Mouse (Mus musculus): Measurements from ENCODE around the gene Nmnat2. TPM values are rescaled to one million over a fixed set of nuclear protein-coding genes. Genes with fewer than 3 reads are reported as not detected.

Gene Nmnat2
- polyA plus RNA-seq, 1 experiment from 2014 or later, result 2.4 TPM

GRCm38 (mm10) chr1:153048147-153048878, 93.5 kb downstream of the Nmnat2 start:
- 32% methylated on average over 14 of the region's 14 CpGs for WGBS
- no peak overlapping the region for H3K27ac ChIP-seq
- no peak for ATAC-seq (ENCODE audit: insufficient number of reproducible peaks, low FRiP score, low TSS enrichment, low read depth)

GRCm38 (mm10) chr1:153049451-153049850, 94.7 kb downstream of the Nmnat2 start:
- H3K4me3 ChIP-seq, result no peak overlapping the region
- H3K4me2 ChIP-seq, result no peak overlapping the region
- H3K27ac ChIP-seq, result no peak overlapping the region
- H3K27me3 ChIP-seq, result no peaks in the 10 kb centered on the region
- no peaks in the 10 kb centered on the region for H3K9me3 ChIP-seq
- ATAC-seq (ENCODE audit: insufficient number of reproducible peaks, low FRiP score, low TSS enrichment, low read depth), result no peak
- WGBS, result 67% methylated on average over 2 of the region's 2 CpGs
- no peak overlapping the region for H3K9ac ChIP-seq
- H3K36me3 ChIP-seq, result no peaks in the 10 kb centered on the region
- H3K4me1 ChIP-seq, result peaks cover 28% of the 10 kb centered on the region

More at GRCm38 (mm10) chr1:153048147-153048878, 93.5 kb downstream of the Nmnat2 start:
- H3K9me3 ChIP-seq, result no peaks in the 10 kb centered on the region
- H3K4me2 ChIP-seq, result no peak overlapping the region
- no peak overlapping the region for H3K4me3 ChIP-seq
- H3K36me3 ChIP-seq, result no peaks in the 10 kb centered on the region
- no peaks in the 10 kb centered on the region for H3K27me3 ChIP-seq
- H3K9ac ChIP-seq, result no peak overlapping the region
- H3K4me1 ChIP-seq, result peaks cover 20% of the 10 kb centered on the region

- no peaks in the 10 kb centered on the region for H3K36me3 ChIP-seq
- WGBS, result 81% methylated on average over 5 of the region's 5 CpGs
These were observed 96.7 kb downstream of the Nmnat2 start for GRCm38 (mm10) chr1:153051474-153051873.

GRCm38 (mm10) chr1:153053619-153054018, 98.8 kb downstream of the Nmnat2 start:
- no peaks in the 10 kb centered on the region for H3K27me3 ChIP-seq
- H3K27ac ChIP-seq, result no peak overlapping the region
- no peak overlapping the region for H3K4me2 ChIP-seq
- ATAC-seq (ENCODE audit: insufficient number of reproducible peaks, low FRiP score, low TSS enrichment, low read depth), result no peak
- no peak overlapping the region for H3K4me3 ChIP-seq
- no peak overlapping the region for H3K9ac ChIP-seq
- 23% methylated on average over 7 of the region's 7 CpGs for WGBS
- peaks cover 25% of the 10 kb centered on the region for H3K4me1 ChIP-seq
- no peaks in the 10 kb centered on the region for H3K9me3 ChIP-seq
- no peaks in the 10 kb centered on the region for H3K36me3 ChIP-seq

More at GRCm38 (mm10) chr1:153051474-153051873, 96.7 kb downstream of the Nmnat2 start:
- Histone ChIP-seq H3K27me3 (no peaks in the 10 kb centered on the region), H3K9me3 (no peaks in the 10 kb centered on the region), H3K4me1 (peaks cover 31% of the 10 kb centered on the region), H3K27ac (no peak overlapping the region), H3K9ac (no peak overlapping the region), H3K4me2 (no peak overlapping the region), H3K4me3 (no peak overlapping the region)
- no peak for ATAC-seq (ENCODE audit: insufficient number of reproducible peaks, low FRiP score, low TSS enrichment, low read depth)

- no peak overlapping the region for H3K9ac ChIP-seq
- H3K36me3 ChIP-seq, result no peaks in the 10 kb centered on the region
- H3K27ac ChIP-seq, result peak overlapping the region; percentile 57
- H3K4me1 ChIP-seq, result peaks cover 25% of the 10 kb centered on the region
- no peaks in the 10 kb centered on the region for H3K27me3 ChIP-seq
- WGBS, result 23% methylated on average over 11 of the region's 11 CpGs
- H3K9me3 ChIP-seq, result no peaks in the 10 kb centered on the region
- H3K4me2 ChIP-seq, result no peak overlapping the region
- peak; percentile 40; the same call in 1 of the 2 replicates for ATAC-seq (ENCODE audit: insufficient number of reproducible peaks, low FRiP score, low TSS enrichment, low read depth)
- no peak overlapping the region for H3K4me3 ChIP-seq
These were observed 99.5 kb downstream of the Nmnat2 start for GRCm38 (mm10) chr1:153054112-153054821.

- no peak overlapping the region for H3K9ac ChIP-seq
These were observed 103.5 kb downstream of the Nmnat2 start for GRCm38 (mm10) chr1:153058290-153058689.

GRCm38 (mm10) chr1:153059626-153060025, 104.8 kb downstream of the Nmnat2 start:
- H3K27me3 ChIP-seq, result no peaks in the 10 kb centered on the region
- H3K4me1 ChIP-seq, result peaks cover 6% of the 10 kb centered on the region
- no peaks in the 10 kb centered on the region for H3K9me3 ChIP-seq
- 86% methylated on average over 9 of the region's 9 CpGs for WGBS
- H3K9ac ChIP-seq, result no peak overlapping the region
- ATAC-seq (ENCODE audit: insufficient number of reproducible peaks, low FRiP score, low TSS enrichment, low read depth), result no peak
- H3K4me3 ChIP-seq, result no peak overlapping the region
- H3K36me3 ChIP-seq, result no peaks in the 10 kb centered on the region
- H3K4me2 ChIP-seq, result no peak overlapping the region
- H3K27ac ChIP-seq, result no peak overlapping the region

More at GRCm38 (mm10) chr1:153058290-153058689, 103.5 kb downstream of the Nmnat2 start:
- Histone ChIP-seq H3K4me3 (no peak overlapping the region), H3K9me3 (no peaks in the 10 kb centered on the region), H3K27ac (no peak overlapping the region), H3K4me1 (peaks cover 16% of the 10 kb centered on the region), H3K27me3 (no peaks in the 10 kb centered on the region), H3K4me2 (no peak overlapping the region), H3K36me3 (no peaks in the 10 kb centered on the region)
- no peak for ATAC-seq (ENCODE audit: insufficient number of reproducible peaks, low FRiP score, low TSS enrichment, low read depth)
- WGBS, result 66% methylated on average over 7 of the region's 7 CpGs

- H3K4me2 ChIP-seq, result no peak overlapping the region
- no peak for ATAC-seq (ENCODE audit: insufficient number of reproducible peaks, low FRiP score, low TSS enrichment, low read depth)
- H3K9ac ChIP-seq, result no peak overlapping the region
- H3K27me3 ChIP-seq, result no peaks in the 10 kb centered on the region
- no peaks in the 10 kb centered on the region for H3K36me3 ChIP-seq
- H3K4me3 ChIP-seq, result no peak overlapping the region
- H3K27ac ChIP-seq, result no peak overlapping the region
- 21% methylated on average over 7 of the region's 7 CpGs for WGBS
- peaks cover 13% of the 10 kb centered on the region for H3K4me1 ChIP-seq
- no peaks in the 10 kb centered on the region for H3K9me3 ChIP-seq
These were observed 107.8 kb downstream of the Nmnat2 start for GRCm38 (mm10) chr1:153062547-153062946.

- WGBS, result 54% methylated on average over 9 of the region's 9 CpGs
- H3K4me2 ChIP-seq, result no peak overlapping the region
- H3K27ac ChIP-seq, result peak overlapping the region; percentile 67; the same call in 1 of the 2 replicates
- no peaks in the 10 kb centered on the region for H3K27me3 ChIP-seq
- H3K4me3 ChIP-seq, result no peak overlapping the region
- H3K36me3 ChIP-seq, result no peaks in the 10 kb centered on the region
- no peak for ATAC-seq (ENCODE audit: insufficient number of reproducible peaks, low FRiP score, low TSS enrichment, low read depth)
- no peaks in the 10 kb centered on the region for H3K9me3 ChIP-seq
- peaks cover 13% of the 10 kb centered on the region for H3K4me1 ChIP-seq
- no peak overlapping the region for H3K9ac ChIP-seq
These were observed 110.1 kb downstream of the Nmnat2 start for GRCm38 (mm10) chr1:153064784-153065390.

GRCm38 (mm10) chr1:153065473-153066386, 110.9 kb downstream of the Nmnat2 start:
- WGBS, result 53% methylated on average over 12 of the region's 12 CpGs
- no peaks in the 10 kb centered on the region for H3K27me3 ChIP-seq
- H3K9me3 ChIP-seq, result no peaks in the 10 kb centered on the region
- peaks cover 13% of the 10 kb centered on the region for H3K4me1 ChIP-seq
- ATAC-seq (ENCODE audit: insufficient number of reproducible peaks, low FRiP score, low TSS enrichment, low read depth), result no peak
- no peak overlapping the region for H3K4me2 ChIP-seq
- no peaks in the 10 kb centered on the region for H3K36me3 ChIP-seq
- peak overlapping the region; percentile 67; the same call in 1 of the 2 replicates for H3K27ac ChIP-seq
- H3K4me3 ChIP-seq, result no peak overlapping the region
- H3K9ac ChIP-seq, result no peak overlapping the region

- no peak overlapping the region for H3K9ac ChIP-seq
- H3K4me2 ChIP-seq, result no peak overlapping the region
- no peaks in the 10 kb centered on the region for H3K27me3 ChIP-seq
- H3K4me3 ChIP-seq, result no peak overlapping the region
- 79% methylated on average over 4 of the region's 4 CpGs for WGBS
- H3K27ac ChIP-seq, result no peak overlapping the region
- H3K36me3 ChIP-seq, result no peaks in the 10 kb centered on the region
- H3K9me3 ChIP-seq, result no peaks in the 10 kb centered on the region
- no peak for ATAC-seq (ENCODE audit: insufficient number of reproducible peaks, low FRiP score, low TSS enrichment, low read depth)
- peaks cover 14% of the 10 kb centered on the region for H3K4me1 ChIP-seq
These were observed 111.6 kb downstream of the Nmnat2 start for GRCm38 (mm10) chr1:153066387-153066781.
